Mouse (Mus musculus) lung, adult 2 months (tissue): ENCODE measurements around the gene Fbxl7.

Experiments used
- CTCF ChIP-seq: fragments of 200-500 bp; IDR thresholded peaks from 2 replicates; pipeline ENCODE4 v1.5.1; 2011; ENCODE audit warnings: mild to moderate bottlenecking, low read length, control low read depth; ENCODE audit not compliant: insufficient read depth
- POLR2A ChIP-seq: fragments of 200-500 bp; IDR thresholded peaks from 2 replicates; pipeline ENCODE4 v1.6.1; 2011; ENCODE audit warnings: low read depth, mild to moderate bottlenecking, control low read depth, low read length, borderline replicate concordance; ENCODE audit errors: extremely low read depth

DNA sequence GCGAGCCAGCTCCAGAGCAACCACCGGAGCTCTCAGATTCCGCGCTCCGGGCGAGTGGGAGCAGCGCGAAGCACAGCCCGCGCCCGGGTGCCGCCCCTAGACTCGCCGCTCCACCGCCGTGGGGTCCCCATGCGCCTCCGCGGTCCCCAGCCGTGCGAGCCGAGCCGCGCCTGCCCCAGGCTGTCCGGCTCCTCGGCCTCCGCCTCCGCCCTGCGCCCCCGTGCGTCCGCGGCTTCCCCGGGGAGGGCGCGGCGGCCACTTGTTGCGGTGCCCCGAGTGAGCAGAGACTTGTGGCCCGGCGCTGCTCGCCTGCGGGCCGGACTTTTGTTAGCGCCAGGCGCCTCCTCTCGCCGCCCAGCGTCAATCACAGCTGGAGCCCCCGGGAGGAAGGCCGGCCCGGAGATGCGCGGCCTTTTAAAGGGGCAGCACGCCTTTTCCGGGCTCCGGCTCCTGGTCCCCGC lies at the start of gene Fbxl7:
- TF ChIP-seq POLR2A (peak; percentile 63), CTCF (no peak)
